Mouse (Mus musculus) midbrain, embryonic 10.5 days (tissue): ENCODE data around the gene Arvcf. TPM values are rescaled to one million over a fixed set of nuclear protein-coding genes. Genes with fewer than 3 reads are reported as not detected.
A peak's percentile ranks its signal among the peaks of the same experiment; 100 is the strongest.

Source experiments
- DNase-seq: peaks from one replicate; pipeline ENCODE4 v3.0.0-alpha.2; 2017; ENCODE audit warnings: low spot score
- H3K27ac ChIP-seq: fragments of 300-500 bp; sonication (generic); replicated peaks from 2 replicates; pipeline ENCODE4 v1.5.1; 2016; ENCODE audit warnings: mild to moderate bottlenecking
- H3K27me3 ChIP-seq: fragments of 300-500 bp; sonication (generic); 2 replicates; pipeline ENCODE4 v1.6.1; 2016; ENCODE audit warnings: low read depth, mild to moderate bottlenecking; ENCODE audit not compliant: poor library complexity, severe bottlenecking
- H3K36me3 ChIP-seq: fragments of 300-500 bp; sonication (generic); 2 replicates; pipeline ENCODE4 v1.6.1; 2016; ENCODE audit warnings: mild to moderate bottlenecking, moderate library complexity
- H3K4me1 ChIP-seq: fragments of 300-500 bp; sonication (generic); 2 replicates; pipeline ENCODE4 v1.6.1; 2016
- H3K4me3 ChIP-seq: fragments of 300-500 bp; sonication (generic); 2 replicates; pipeline ENCODE4 v1.5.1; 2016; ENCODE audit warnings: mild to moderate bottlenecking, moderate library complexity
- H3K9me3 ChIP-seq: fragments of 300-500 bp; sonication (generic); replicated peaks from 2 replicates; pipeline ENCODE4 v1.6.1; 2016; ENCODE audit warnings: mild to moderate bottlenecking
- whole genome bisulfite sequencing: fragments of 180-500 bp; shearing (Covaris S2); methylation state at CpG from one replicate; pipeline ENCODE4 v1.1.7; 2016; 5-methylcytosine and 5-hydroxymethylcytosine counted together
- polyA plus RNA-seq: library from polyadenylated mRNA; unstranded; fragments of >200 nt; fragmentation: Nextera tagmentation; extraction: Ambion mirVana; gene quantifications from 2 replicates; pipeline ENCODE4 v1.2.1, GENCODE M21; 2016

The Arvcf gene
- polyA plus RNA-seq, 1 experiment from 2014 or later = 110 TPM

- Histone ChIP-seq H3K27me3 (peaks cover 10% of the 10 kb centered on the region), H3K36me3 (peaks cover 9% of the 10 kb centered on the region), H3K4me3 (no peak overlapping the region), H3K27ac (no peak overlapping the region), H3K9me3 (no peaks in the 10 kb centered on the region), H3K4me1 (peaks cover 49% of the 10 kb centered on the region)
- 90% methylated on average over 8 of the region's 8 CpGs for WGBS
- no peak for DNase-seq
Measured at GRCm38 (mm10) chr16:18341605-18342004, 6.4 kb upstream of the Arvcf start.

- H3K36me3 ChIP-seq = peaks cover 9% of the 10 kb centered on the region
- WGBS = 82% methylated on average over 2 of the region's 2 CpGs
- peaks cover 14% of the 10 kb centered on the region for H3K27me3 ChIP-seq
- peak overlapping the region; percentile 66; the same call in 1 of the 2 replicates for H3K4me3 ChIP-seq
- peaks cover 50% of the 10 kb centered on the region for H3K4me1 ChIP-seq
- H3K9me3 ChIP-seq = no peaks in the 10 kb centered on the region
- DNase-seq = no peak
- no peak overlapping the region for H3K27ac ChIP-seq
Measured at GRCm38 (mm10) chr16:18342076-18342475, 5.9 kb upstream of the Arvcf start.

GRCm38 (mm10) chr16:18342650-18343570 lies 5.1 kb upstream of the Arvcf start:
- H3K4me1 ChIP-seq = peaks cover 59% of the 10 kb centered on the region
- peaks cover 7% of the 10 kb centered on the region for H3K36me3 ChIP-seq
- peak overlapping the region; percentile 66 for H3K4me3 ChIP-seq
- DNase-seq = no peak
- peaks cover 23% of the 10 kb centered on the region for H3K27me3 ChIP-seq
- no peaks in the 10 kb centered on the region for H3K9me3 ChIP-seq
- 54% methylated on average over 9 of the region's 9 CpGs for WGBS
- peak overlapping the region; percentile 83 for H3K27ac ChIP-seq

- no peaks in the 10 kb centered on the region for H3K36me3 ChIP-seq
- no peaks in the 10 kb centered on the region for H3K9me3 ChIP-seq
- peak overlapping the region; percentile 83 for H3K27ac ChIP-seq
- peak overlapping the region; percentile 66 for H3K4me3 ChIP-seq
- H3K27me3 ChIP-seq = peaks cover 27% of the 10 kb centered on the region
- peaks cover 67% of the 10 kb centered on the region for H3K4me1 ChIP-seq
- 0% methylated on average over 38 of the region's 38 CpGs for WGBS
- DNase-seq = peak; percentile 96
Measured at GRCm38 (mm10) chr16:18343778-18344177, 4.2 kb upstream of the Arvcf start.

- peak; percentile 88 for DNase-seq
- H3K4me1 ChIP-seq = peaks cover 70% of the 10 kb centered on the region
- 7% methylated on average over 3 of the region's 3 CpGs for WGBS
- H3K4me3 ChIP-seq = no peak overlapping the region
- no peaks in the 10 kb centered on the region for H3K9me3 ChIP-seq
- H3K36me3 ChIP-seq = no peaks in the 10 kb centered on the region
- H3K27ac ChIP-seq = no peak overlapping the region; the same call in 1 of the 2 replicates
- peaks cover 42% of the 10 kb centered on the region for H3K27me3 ChIP-seq
Measured at GRCm38 (mm10) chr16:18345243-18345642, 2.7 kb upstream of the Arvcf start.

- peaks cover 57% of the 10 kb centered on the region for H3K4me1 ChIP-seq
- H3K36me3 ChIP-seq = peaks cover 5% of the 10 kb centered on the region
- peaks cover 52% of the 10 kb centered on the region for H3K27me3 ChIP-seq
- no peaks in the 10 kb centered on the region for H3K9me3 ChIP-seq
- H3K27ac ChIP-seq = peak overlapping the region; percentile 89
- DNase-seq = peak; percentile 63
- peak overlapping the region; percentile 91 for H3K4me3 ChIP-seq
- WGBS = 1% methylated on average over 28 of the region's 28 CpGs
Measured at GRCm38 (mm10) chr16:18348601-18349175, 706 bp downstream of the Arvcf start.

GRCm38 (mm10) chr16:18349761-18350325 lies 1.9 kb downstream of the Arvcf start:
- 0 out of 2 replicates have a peak overlapping the region, but pooled peaks have one; percentile 23 for H3K27ac ChIP-seq
- DNase-seq = no peak
- peaks cover 52% of the 10 kb centered on the region for H3K27me3 ChIP-seq
- 75% methylated on average over 12 of the region's 12 CpGs for WGBS
- H3K9me3 ChIP-seq = no peaks in the 10 kb centered on the region
- H3K4me3 ChIP-seq = peak overlapping the region; percentile 91; the same call in 1 of the 2 replicates
- H3K4me1 ChIP-seq = peaks cover 46% of the 10 kb centered on the region
- peaks cover 13% of the 10 kb centered on the region for H3K36me3 ChIP-seq

GRCm38 (mm10) chr16:18351313-18352055 lies 3.5 kb downstream of the Arvcf start:
- Histone ChIP-seq H3K4me1 (peaks cover 37% of the 10 kb centered on the region), H3K27me3 (peaks cover 43% of the 10 kb centered on the region), H3K27ac (no peak overlapping the region), H3K9me3 (no peaks in the 10 kb centered on the region), H3K36me3 (peaks cover 13% of the 10 kb centered on the region), H3K4me3 (no peak overlapping the region)
- peak; percentile 45 for DNase-seq
- 68% methylated on average over 5 of the region's 5 CpGs for WGBS

- Histone ChIP-seq H3K36me3 (peaks cover 13% of the 10 kb centered on the region), H3K27me3 (peaks cover 27% of the 10 kb centered on the region), H3K27ac (no peak overlapping the region), H3K4me3 (no peak overlapping the region), H3K9me3 (no peaks in the 10 kb centered on the region), H3K4me1 (peaks cover 25% of the 10 kb centered on the region)
- WGBS = 86% methylated on average over 1 of the region's 1 CpGs
- DNase-seq = no peak
Measured at GRCm38 (mm10) chr16:18353106-18353505, 5.1 kb downstream of the Arvcf start.

GRCm38 (mm10) chr16:18356961-18357360 lies 9.0 kb downstream of the Arvcf start:
- WGBS = 91% methylated on average over 1 of the region's 1 CpGs
- no peaks in the 10 kb centered on the region for H3K27me3 ChIP-seq
- H3K27ac ChIP-seq = no peak overlapping the region
- peaks cover 13% of the 10 kb centered on the region for H3K36me3 ChIP-seq
- no peak for DNase-seq
- H3K4me1 ChIP-seq = peaks cover 8% of the 10 kb centered on the region; the same call in 1 of the 2 replicates
- H3K4me3 ChIP-seq = no peak overlapping the region
- H3K9me3 ChIP-seq = no peaks in the 10 kb centered on the region

GRCm38 (mm10) chr16:18357977-18358376 lies 10.0 kb downstream of the Arvcf start:
- Histone ChIP-seq H3K4me3 (no peak overlapping the region), H3K4me1 (peaks cover 7% of the 10 kb centered on the region; the same call in 1 of the 2 replicates), H3K27me3 (no peaks in the 10 kb centered on the region), H3K9me3 (no peaks in the 10 kb centered on the region), H3K36me3 (peaks cover 15% of the 10 kb centered on the region), H3K27ac (no peak overlapping the region)
- WGBS = 85% methylated on average over 6 of the region's 6 CpGs
- DNase-seq = no peak

- H3K9me3 ChIP-seq = 0 out of 2 replicates have a peak, but pooled peaks cover 4% of the 10 kb centered on the region
- no peaks in the 10 kb centered on the region for H3K27me3 ChIP-seq
- H3K27ac ChIP-seq = peak overlapping the region; percentile 46
- 72% methylated on average over 6 of the region's 6 CpGs for WGBS
- DNase-seq = no peak
- no peak overlapping the region for H3K4me3 ChIP-seq
- peaks cover 7% of the 10 kb centered on the region; the same call in 1 of the 2 replicates for H3K4me1 ChIP-seq
- H3K36me3 ChIP-seq = peaks cover 20% of the 10 kb centered on the region
Measured at GRCm38 (mm10) chr16:18360151-18360805, 12.3 kb downstream of the Arvcf start.
